Mouse (Mus musculus) forebrain, embryonic 13.5 days (tissue): ENCODE measurements around the gene S100a2. TPM values are rescaled to one million over a fixed set of nuclear protein-coding genes. Genes with fewer than 3 reads are reported as not detected.

Source experiments
- polyA plus RNA-seq: library from polyadenylated mRNA; unstranded; fragments of >200 nt; fragmentation: Nextera tagmentation; extraction: Ambion mirVana; gene quantifications from 2 replicates; pipeline ENCODE4 v1.2.1, GENCODE M21; 2015

Gene S100a2
- polyA plus RNA-seq, 1 experiment from 2014 or later = not detected

Other genes with a start within 250 kb of the S100a2 start
- gene Slc27a3, start 200.3 kb upstream of the S100a2 start, polyA plus RNA-seq = 11.2 and 12.4 TPM in 2 replicates
- gene Ints3, start 156.6 kb upstream of the S100a2 start, polyA plus RNA-seq = 27.8 and 29.3 TPM in 2 replicates
- 2.3 and 2.8 TPM in 2 replicates for gene Npr1, start 124.4 kb upstream of the S100a2 start, polyA plus RNA-seq
- 367 and 388 TPM in 2 replicates for gene Ilf2, start 114.1 kb upstream of the S100a2 start, polyA plus RNA-seq
- 73.5 and 76.5 TPM in 2 replicates for gene Snapin, start 99.2 kb upstream of the S100a2 start, polyA plus RNA-seq
- gene Chtop, start 80.7 kb upstream of the S100a2 start, polyA plus RNA-seq = 214 and 215 TPM in 2 replicates
- 5.0 and 6.8 TPM in 2 replicates for gene S100a1, start 75.9 kb upstream of the S100a2 start, polyA plus RNA-seq
- 6.9 and 7.5 TPM in 2 replicates for gene S100a13, start 75.8 kb upstream of the S100a2 start, polyA plus RNA-seq
- not detected in 2 replicates for gene S100a14, start 63.4 kb upstream of the S100a2 start, polyA plus RNA-seq
- 27.3 and 35.1 TPM in 2 replicates for gene S100a16, start 53.0 kb upstream of the S100a2 start, polyA plus RNA-seq
- not detected in 2 replicates for gene S100a3, start 29.7 kb upstream of the S100a2 start, polyA plus RNA-seq
- not detected in 2 replicates for gene Gm42674, start 11.7 kb downstream of the S100a2 start, polyA plus RNA-seq
- gene S100a4, start 13.5 kb downstream of the S100a2 start, polyA plus RNA-seq = 0.40 and 1.6 TPM in 2 replicates
- not detected in 2 replicates for gene S100a5, start 18.3 kb downstream of the S100a2 start, polyA plus RNA-seq
- 15.4 and 23.8 TPM in 2 replicates for gene S100a6, start 22.6 kb downstream of the S100a2 start, polyA plus RNA-seq
- gene S100a7a, start 63.8 kb downstream of the S100a2 start, polyA plus RNA-seq = 0.26 TPM in 1 of 2 replicates, not detected in the other
- 1.8 and 2.8 TPM in 2 replicates for gene S100a8, start 78.7 kb downstream of the S100a2 start, polyA plus RNA-seq
- 2.3 and 3.0 TPM in 2 replicates for gene S100a9, start 105.5 kb downstream of the S100a2 start, polyA plus RNA-seq
- gene Pglyrp4, start 136.7 kb downstream of the S100a2 start, polyA plus RNA-seq = not detected in 2 replicates
- gene Gm5849, start 187.6 kb downstream of the S100a2 start, polyA plus RNA-seq = not detected in 2 replicates